Mouse (Mus musculus): ENCODE data around the gene Tbx10.

Gene Tbx10

DNA sequence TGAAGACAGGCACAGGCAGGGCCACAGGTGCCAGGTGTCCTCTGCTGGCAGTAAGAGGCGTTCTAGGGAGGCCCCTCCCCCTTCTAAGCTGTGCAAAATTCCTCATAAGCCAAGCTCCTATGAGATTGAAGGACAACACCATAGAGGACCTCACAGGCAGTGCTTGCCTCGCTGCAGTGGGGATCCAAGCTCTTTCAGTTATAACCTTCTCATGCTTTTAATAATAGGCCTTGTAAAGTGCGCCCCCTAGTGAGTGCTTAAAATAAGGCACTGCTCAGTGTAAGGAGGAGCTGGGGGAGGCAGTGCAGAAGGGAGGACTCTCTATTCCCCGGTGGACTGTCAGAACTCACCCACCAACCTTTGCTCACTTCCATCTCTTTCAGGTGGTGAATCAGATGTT, 12.2 kb upstream of the Tbx10 start:
- DNase-seq: peak; percentile 81 to 93

GRCm38 (mm10) chr19:3980917-3981316, 11.6 kb upstream of the Tbx10 start:
- DNase-seq: no peak

GRCm38 (mm10) chr19:3983527-3984200, 8.9 kb upstream of the Tbx10 start:
- DNase-seq: peak in 1 of 2 experiments; percentile 68

GRCm38 (mm10) chr19:3985261-3985681, 7.3 kb upstream of the Tbx10 start:
- DNase-seq: peak; percentile 82 to 96

- peak; percentile 97 for DNase-seq
These were observed 6.2 kb upstream of the Tbx10 start, which contains the start of gene Acy3 for GRCm38 (mm10) chr19:3986334-3986733. Gene Acy3 (plus strand): TSS chr19:3986570.

GRCm38 (mm10) chr19:3988066-3988465, 4.5 kb upstream of the Tbx10 start:
- peak; percentile 32 to 59 for DNase-seq

GRCm38 (mm10) chr19:3988750-3989149, 3.8 kb upstream of the Tbx10 start:
- peak; percentile 29 to 60 for DNase-seq

DNA sequence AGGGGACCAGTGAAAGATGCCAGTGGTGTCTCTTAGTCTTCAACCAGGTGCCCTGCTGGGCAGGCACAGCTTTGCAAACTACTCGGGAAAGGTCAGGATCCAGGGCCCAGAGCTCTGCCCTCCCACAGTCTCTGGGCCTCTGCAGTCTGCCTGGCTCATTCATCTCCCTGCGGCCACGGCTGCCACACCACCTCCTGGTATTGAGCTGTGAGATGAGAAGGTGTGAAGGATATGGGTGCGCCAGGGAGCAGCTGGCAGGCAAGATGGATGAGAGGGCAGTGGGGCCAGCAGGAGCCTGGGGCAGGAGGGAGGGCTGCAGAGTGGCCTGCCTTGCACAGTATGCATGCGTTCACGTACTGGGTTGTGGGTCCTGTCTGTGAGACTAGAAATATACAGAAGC, 1.7 kb upstream of the Tbx10 start:
- peak in 1 of 2 experiments; percentile 45 for DNase-seq

GRCm38 (mm10) chr19:3991562-3991961, 990 bp upstream of the Tbx10 start:
- peak in 1 of 2 experiments; percentile 47 for DNase-seq

GRCm38 (mm10) chr19:3991966-3992365, 586 bp upstream of the Tbx10 start:
- peak in 1 of 2 experiments; percentile 42 for DNase-seq

GRCm38 (mm10) chr19:3994932-3995331, 2.4 kb downstream of the Tbx10 start:
- DNase-seq: peak in 1 of 2 experiments; percentile 57

GRCm38 (mm10) chr19:3995505-3995904, 3.0 kb downstream of the Tbx10 start:
- no peak for DNase-seq

GRCm38 (mm10) chr19:3996106-3996505, 3.6 kb downstream of the Tbx10 start:
- no peak for DNase-seq

DNA sequence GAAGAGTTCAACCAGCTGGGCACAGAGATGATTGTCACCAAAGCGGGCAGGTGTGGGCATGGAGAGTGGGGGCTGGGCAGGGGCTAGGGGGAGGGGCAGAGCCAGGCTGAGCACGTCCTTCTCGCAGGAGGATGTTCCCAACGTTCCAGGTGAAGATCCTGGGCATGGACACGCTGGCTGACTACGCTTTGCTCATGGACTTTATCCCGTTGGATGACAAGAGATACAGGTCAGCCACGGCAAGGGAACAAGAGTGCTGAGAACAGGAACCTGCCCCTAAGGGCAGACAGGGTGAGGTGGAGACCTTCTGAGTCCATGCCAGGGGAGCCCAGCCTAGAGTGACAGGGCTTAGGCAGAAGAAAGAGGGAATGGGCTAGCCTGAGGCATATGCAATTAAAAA, 4.2 kb downstream of the Tbx10 start:
- peak; percentile 47 to 79 for DNase-seq

DNA sequence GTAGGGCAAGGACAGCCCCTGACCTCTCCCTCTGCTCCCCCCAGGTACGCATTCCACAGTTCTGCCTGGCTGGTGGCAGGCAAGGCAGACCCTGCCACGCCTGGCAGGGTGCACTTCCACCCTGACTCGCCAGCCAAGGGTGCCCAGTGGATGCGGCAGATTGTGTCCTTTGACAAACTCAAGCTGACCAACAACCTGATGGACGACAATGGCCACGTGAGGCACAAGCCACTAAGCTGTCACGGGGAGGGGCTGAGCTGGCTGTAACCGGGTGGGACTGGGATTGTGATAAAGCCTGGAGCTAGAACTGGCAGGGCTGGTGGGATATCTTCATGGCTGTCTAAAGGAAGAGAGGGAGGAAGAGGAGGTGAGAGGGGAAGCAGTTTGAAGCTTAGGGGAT, 4.7 kb downstream of the Tbx10 start:
- DNase-seq: peak in 1 of 2 experiments; percentile 65

GRCm38 (mm10) chr19:3998335-3998734, 5.8 kb downstream of the Tbx10 start:
- DNase-seq: peak in 1 of 2 experiments; percentile 34

- DNase-seq: peak in 1 of 2 experiments; percentile 37
These were observed 6.7 kb downstream of the Tbx10 start for GRCm38 (mm10) chr19:3999121-3999730.

DNA sequence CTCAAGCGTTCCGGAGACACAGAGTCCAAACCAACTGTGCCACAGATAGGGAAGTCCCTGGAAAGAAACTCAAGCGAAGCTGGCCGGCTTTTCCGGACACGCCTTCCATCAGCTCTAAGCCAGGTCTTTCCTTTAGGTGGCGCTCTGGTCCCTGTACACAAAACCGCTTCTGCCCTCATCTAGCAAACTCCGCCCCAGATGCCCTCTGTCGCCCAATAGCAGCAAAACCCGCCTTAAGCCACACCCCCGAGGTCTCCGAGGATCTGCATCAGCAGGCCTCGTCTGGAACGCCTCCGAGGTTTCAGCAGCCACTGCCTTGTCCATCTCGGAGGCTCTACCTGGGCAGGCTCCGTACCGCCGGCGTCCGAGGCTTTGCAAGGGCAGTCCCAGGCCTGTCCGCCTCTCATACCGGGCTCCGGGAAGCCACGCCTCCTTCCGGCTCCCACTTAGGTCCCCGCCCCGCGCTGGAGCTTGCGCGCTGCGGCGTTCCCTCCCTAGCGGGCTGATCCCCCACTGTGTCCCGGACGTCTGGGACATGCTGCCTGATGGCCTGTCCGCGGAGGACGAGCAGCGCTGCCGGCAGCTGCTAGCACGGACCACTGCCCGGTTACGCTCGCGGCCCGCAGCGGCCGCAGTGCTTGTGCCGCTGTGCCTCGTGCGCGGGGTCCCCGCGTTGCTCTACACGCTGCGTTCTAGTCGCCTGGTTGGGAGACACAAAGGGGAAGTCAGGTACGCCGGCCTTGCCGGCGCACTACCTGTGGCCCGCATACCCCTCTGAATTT, 7.8 kb downstream of the Tbx10 start, which contains the start of the genes Nudt8 and Gm49405:
Nudt8 (plus strand) TSS at position 462 of the 782 bp plus-strand sequence.
Gm49405 (plus strand) TSS at position 508 of the 782 bp plus-strand sequence.
- peak; percentile 98 to 99 for DNase-seq

DNA sequence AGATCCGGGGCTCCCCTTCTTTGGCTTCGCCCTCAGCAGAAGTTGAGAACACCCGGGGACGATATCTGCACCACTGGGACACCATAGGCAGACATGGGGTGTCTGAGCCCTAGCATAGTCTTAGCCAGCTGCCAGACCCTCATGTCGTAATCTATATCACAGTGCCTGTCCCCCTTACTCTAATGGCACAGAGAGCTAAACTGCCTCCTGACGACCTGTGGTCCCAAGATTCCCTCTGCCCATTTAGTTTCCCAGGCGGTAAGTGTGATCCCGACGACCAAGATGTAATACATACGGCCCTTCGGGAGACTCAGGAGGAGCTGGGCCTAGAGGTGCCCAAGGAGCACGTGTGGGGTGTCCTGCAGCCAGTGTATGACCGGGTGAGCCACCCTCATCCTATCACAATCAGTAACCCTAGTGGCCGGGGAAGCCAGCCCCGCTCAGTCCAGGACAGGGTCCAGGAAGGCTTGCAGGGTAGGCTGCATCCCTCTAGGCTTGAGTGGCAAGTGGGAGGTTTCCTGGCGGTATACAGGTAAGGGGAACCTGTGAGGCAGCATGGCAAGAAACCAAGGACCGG, 8.5 kb downstream of the Tbx10 start:
- peak in 1 of 2 experiments; percentile 56 for DNase-seq

DNA sequence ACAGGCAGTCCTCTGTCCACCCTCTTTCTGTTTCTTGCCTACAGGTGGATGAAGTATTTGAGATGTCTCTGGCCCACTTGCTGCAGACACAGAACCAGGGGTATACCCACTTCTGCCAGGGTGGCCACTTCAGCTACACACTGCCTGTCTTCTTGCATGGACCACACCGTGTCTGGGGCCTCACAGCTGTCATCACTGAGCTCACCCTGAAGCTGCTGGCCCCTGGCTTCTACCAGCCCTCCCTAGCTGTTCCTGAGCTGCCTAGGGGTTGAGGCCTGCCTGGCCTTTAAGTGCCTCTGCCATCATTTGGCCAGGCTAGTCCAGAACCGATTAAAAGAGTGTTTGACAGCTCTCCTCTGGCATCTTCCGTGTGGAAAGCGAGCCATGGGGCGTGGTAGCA, 9.2 kb downstream of the Tbx10 start:
- peak in 1 of 2 experiments; percentile 34 for DNase-seq

GRCm38 (mm10) chr19:4003112-4003511, 10.6 kb downstream of the Tbx10 start, which contains the start of gene Doc2g:
Gene Doc2g (plus strand): TSS chr19:4003313.
- DNase-seq: peak in 1 of 2 experiments; percentile 20

GRCm38 (mm10) chr19:4003641-4004040, 11.1 kb downstream of the Tbx10 start:
- no peak for DNase-seq

GRCm38 (mm10) chr19:4004331-4004730, 11.8 kb downstream of the Tbx10 start:
- peak in 1 of 2 experiments; percentile 37 for DNase-seq
